Mouse (Mus musculus) heart, adult 9 months (tissue): ENCODE measurements around the gene Pprc1.

ENCODE experiments used
- DNase-seq, 2 experiments: peaks; one replicate each; pipeline ENCODE4 v3.0.0; 2022; ENCODE audit warnings: low spot score in 2 of 2

Pprc1 gene

DNA sequence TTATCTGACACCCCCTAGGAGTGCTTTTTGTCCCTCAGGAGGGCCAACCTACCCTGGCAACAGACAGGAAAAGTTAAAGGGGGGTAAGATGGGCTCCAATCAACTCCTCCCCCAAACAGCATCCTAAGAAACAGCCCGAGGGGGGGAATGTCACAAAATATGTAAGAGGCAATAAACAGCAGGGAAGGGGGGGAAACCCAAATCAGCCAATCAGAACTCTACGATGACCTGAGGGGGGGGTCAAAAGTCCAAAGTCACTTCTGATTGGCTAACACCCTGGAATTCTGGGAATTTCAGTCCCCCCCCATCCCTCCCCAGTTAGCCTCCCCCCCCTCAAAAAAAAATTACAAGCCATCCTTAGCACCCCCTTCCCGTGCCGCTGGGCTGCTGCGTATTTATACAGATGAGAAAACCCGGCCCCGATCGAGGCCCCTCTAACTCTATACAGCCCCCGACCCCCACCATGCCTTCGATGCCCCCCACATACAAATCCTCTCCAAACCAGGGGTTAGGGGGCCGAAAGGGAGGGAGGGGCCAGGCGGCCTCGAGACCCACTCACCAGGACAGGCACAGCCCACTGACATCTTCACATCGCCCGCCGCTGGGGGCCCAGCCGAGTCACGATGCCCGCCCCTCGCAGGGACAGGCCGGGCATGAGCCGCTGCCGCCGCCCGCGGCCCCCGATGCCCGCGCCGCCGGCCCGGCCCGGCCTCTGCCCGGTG, at the start of gene Pprc1:
TSS of gene Pprc1 (plus strand) at position 616 of the 722 bp plus-strand sequence.
- peak; percentile 67 to 81 for DNase-seq

DNA sequence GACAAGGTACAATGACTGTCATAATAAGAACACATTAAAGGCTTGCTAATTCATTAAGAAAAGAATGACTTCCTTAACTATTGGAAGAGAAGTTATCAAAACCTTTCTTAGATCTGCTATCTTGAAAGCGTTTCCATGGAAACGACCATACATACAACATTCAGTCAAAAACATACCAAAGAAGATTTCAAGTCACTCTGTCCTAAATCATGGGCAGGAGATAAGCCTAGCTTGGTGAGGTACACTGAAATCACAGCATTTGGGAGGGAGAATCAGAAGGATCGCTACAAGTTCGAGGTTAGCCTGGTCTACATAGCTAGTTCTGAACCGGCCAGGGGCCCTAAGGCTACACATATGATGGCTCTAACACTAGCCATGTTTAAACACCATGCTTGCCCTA, 47.3 kb upstream of the Pprc1 start:
- no peak for DNase-seq

DNA sequence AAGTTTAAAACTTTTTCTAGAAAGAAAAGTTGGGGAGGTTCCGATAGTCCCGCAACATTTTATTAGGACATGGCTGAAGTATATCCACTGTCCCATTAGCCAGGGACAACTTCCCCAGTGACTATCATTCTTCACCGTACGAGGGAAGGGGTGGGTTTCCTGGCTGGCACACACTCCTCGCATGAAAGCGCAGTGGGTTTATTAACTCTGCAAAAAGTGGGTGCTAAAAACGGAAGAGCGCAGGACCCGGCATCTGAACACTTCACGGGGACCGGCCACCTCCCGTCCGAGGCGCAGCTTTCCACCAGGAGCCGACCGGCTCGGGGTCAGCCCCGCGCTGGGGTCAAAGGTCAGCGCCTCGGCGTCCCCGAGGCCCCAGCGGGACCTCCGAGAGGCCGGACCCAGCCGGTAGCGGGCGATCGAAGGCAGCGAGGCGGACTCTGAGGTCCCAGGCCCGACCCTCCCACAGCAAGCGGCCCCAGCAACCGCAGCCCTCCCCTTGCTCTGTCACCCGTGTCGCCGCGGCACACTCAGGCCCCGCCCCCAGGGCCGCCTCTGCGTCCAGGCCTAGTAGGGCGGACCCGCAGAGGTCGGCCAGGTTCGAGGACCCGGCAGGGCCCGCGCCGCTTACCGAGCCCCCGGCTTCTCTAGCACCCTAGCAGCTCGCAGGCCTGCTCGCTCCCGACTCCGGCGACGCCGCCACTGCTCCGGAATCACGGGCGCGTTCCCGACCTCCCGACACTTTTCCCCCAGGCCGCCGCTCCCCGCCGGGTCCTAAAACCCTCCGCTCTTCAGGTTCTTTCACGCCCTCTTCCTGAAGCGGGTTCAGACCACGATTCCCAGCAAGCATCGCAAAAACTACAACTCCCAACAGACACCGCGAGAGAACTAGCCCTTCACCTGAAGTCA, 46.6 kb upstream of the Pprc1 start, which contains the start of gene Armh3:
TSS of gene Armh3 (minus strand) at position 704 of the 909 bp plus-strand sequence.
- peak; percentile 90 to 93 for DNase-seq

DNA sequence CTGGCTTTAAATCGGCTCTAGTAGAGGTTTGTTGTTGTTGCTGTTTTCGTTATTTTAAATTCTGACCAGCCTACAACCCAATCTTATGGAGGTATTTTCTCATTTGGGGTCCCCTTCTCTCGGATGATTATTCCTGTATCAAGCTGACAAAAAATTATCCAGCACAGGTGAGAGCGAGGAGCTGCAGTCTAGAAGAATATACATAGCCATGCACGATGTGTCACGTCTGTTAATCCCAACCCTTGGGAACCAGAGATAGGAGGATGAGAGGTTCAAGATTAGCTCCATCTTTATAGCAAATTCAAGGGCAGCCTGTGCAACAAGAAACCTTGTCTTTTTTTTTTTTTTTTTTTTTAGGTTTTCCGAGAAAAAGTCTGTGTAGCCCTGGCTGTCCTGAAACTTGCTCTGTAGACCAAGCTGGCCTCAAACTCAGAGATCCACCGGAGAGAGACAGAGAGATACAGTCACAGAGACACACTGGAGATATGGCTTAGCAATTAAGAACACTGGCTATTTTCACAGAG, 45.9 kb upstream of the Pprc1 start:
- DNase-seq = no peak

DNA sequence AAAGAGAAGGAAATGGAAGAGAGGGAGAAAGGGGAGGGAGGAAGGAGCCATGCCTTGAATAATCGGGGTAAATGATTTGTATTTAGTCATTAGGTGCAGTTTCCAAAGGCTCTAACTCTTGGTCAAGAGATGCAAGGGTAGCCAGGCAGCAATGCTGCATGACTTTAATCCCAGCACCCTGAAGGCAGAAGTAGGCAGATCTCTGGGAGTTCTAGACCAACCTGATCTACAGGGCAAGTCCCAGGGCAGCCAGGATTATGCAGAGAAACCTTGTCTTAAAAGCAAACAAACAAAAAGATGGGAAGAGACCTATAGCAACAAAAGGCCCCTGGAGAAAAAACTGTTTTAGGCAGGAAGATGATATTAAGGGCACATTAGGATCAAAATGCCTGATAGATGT, 45.3 kb upstream of the Pprc1 start:
- no peak for DNase-seq

GRCm38 (mm10) chr19:46002279-46002678, 42.4 kb upstream of the Pprc1 start:
- no peak for DNase-seq

DNA sequence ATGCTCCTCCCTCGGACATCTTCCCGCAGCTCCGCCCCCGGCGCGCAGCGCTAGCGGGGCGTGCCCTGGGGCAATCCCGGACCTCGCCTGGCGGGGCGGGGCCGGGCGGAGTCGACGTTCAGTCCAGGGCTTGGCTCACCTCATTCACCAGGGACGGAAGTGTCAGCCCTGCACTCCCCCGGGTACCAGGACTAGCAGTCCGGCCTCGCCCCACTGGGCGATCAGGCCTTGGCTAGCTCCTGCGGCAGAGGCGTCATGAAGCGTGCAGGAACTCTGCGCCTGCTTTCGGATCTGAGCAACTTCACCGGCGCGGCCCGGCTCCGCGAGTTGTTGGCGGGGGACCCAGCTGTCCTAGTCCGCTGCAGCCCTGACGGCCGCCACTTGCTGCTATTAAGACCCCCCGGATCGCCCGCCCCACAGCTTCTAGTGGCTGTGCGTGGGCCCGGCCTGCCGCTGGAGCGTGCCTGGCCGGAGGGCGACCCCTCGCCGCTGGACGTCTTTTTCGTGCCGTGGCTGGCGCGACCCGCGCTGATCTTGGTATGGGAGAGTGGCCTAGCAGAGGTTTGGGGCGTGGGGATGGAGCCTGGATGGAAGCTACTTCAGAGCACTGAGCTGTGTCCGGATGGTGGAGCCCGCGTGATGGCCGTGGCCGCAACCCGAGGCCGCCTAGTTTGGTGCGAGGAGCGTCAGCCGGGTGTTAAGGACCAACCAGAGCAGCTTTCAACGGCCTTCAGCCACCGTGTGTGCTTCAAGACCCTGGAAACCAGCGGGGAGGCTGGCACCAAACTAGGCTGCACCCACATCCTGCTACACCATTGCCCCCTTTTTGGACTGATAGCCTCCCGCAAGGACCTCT, 41.1 kb upstream of the Pprc1 start, which contains the start of gene Hps6:
TSS of gene Hps6 (plus strand) at position 138 of the 856 bp plus-strand sequence.
- peak; percentile 93 to 94 for DNase-seq

- DNase-seq = no peak
Observed at GRCm38 (mm10) chr19:46004814-46005466, 39.7 kb upstream of the Pprc1 start.

GRCm38 (mm10) chr19:46005680-46006079, 39.0 kb upstream of the Pprc1 start:
- no peak for DNase-seq

DNA sequence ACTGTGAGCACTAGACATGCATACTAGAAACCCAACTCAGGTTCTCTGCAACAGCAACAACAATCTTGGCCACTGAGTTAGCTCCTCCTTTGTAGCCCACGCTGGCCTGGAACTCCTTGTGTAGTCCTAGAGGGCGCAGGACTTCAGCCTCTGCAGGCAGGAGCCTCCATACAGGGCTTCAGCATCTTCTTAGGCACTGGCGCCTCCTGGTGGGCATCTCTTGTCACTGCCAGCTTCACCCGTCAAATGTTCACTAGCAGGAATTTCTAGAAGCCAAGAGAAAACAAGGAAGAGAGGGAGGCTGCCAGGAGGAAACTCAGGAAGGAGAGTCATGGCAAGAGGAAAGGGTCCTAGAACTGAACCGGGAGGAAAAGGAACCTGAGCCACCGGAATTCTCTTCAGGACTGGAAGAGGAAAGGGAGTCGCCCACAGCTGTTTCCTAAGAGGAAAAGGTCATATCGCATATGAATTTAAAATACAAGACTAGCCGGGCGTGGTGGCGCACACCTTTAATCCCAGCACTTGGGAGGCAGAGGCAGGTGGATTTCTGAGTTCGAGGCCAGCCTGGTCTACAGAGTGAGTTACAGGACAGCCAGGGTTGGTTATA, 30.0 kb upstream of the Pprc1 start:
- DNase-seq = peak; percentile 83 to 89

DNA sequence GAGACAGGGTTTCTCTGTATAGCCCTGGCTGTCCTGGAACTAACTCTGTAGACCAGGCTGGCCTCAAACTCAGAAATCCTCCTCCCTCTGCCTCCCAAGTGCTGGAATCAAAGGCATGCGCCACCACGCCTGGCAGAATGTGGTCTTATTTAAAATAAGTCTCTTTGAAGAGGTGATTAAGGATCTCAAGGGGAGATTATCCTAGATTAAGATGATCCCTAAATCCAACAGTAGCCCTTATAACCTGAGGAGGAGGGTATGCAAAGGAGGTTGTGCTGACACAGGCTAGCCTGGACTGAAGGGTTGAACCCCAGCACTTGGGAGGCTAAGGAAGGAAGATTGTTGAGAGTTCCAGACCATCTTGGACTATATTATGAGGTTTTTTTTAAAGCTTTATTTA, 28.7 kb upstream of the Pprc1 start:
- DNase-seq = no peak

DNA sequence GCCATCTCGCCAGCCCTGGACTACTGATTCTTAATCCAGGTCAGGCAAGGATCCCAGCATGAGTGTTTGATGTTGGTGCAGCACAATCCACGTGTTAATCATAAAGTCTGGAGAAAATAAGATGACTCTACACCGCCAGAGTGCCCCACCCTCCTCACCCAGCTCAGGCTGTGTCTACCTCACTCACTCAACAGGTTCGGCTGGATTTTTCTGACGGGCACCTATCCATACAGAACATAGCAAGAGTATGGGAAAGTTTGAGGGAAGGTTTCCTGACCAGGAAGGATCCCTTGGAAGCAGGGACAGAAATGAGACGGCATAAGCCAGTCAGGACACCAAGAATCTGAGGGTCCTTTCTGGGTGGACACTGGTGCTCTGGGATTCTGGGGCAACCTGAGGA, 19.7 kb upstream of the Pprc1 start:
- DNase-seq = no peak

DNA sequence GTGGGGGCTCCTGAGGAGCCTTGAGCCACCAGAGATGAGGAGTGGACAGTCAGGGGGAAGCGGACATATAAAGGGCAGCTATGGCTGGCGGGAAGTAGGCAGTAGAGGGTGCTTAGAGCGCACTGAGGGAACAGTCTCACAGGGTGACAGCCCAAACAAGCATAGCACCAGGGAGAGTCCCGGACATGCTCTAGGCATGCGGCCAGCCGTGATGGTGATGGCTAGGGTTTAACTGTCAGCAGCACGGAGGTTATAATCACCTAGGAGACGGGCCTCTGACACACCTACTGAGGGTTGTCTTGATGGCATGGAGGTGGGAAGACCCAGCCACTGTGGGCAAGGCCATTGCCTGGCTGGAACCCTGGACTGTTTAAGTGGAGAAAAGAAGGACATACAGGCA, 18.1 kb upstream of the Pprc1 start:
- no peak for DNase-seq

DNA sequence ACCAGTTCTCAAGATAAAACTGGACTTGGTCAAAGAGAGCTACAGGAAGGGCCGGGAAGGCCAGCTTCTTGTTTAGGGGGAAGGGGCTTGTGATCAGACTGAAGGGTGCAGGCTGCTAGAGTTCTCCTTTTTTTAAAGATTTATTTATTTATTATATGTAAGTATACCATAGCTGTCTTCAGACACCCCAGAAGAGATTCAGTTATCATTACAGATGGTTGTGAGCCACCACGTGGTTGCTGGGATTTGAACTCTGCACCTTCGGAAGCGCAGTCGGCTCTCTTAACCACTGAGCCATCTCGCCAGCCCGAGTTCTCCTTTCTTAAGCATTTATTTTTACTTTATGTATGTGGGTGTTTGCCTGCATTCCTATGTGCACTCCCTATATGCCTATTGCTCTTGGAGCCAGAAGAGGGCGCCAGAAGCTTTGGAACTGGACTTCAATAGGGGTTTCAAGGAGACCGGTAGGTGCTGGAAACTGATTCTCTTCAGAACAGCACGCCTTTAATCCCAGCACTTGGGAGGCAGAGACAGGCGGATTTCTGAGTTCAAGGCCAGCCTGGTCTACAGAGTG, 15.9 kb upstream of the Pprc1 start:
- no peak for DNase-seq

- no peak for DNase-seq
Observed at GRCm38 (mm10) chr19:46029652-46030051, 15.0 kb upstream of the Pprc1 start.

DNA sequence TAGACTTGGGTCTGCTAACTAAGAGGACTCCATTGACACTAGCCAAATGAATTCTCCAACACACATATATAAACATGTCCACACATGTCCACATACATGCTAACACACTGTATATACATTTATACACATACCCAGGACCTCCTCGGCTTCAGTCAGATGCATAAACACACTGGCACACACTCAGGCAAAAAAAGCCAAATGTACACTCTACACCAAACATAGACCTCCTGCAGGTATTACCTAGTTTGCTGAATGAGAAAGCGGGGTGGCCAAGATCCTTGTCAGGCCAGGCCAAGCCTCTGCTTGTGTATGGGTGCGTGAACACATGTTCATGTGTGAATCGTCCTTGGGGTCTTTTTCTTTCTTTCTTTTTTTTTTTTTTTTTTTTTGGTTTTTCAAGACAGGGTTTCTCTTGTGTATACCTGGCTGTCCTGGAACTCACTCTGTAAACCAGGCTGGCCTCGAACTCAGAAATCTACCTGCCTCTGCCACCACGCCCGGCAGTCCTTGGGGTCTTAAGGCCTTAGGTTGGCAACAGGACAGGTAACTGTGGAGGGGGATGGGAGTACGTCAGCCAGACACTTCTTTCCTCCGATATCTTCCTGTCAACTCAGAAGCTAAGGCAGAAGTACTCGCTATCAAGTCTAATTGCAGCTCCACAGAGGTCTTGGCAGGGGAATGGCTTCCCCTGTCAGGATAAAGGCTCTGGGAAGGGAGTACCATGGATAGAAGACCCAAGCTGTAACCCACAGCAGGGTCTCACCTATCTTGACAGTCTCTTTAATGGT, 14.3 kb upstream of the Pprc1 start:
- no peak for DNase-seq

DNA sequence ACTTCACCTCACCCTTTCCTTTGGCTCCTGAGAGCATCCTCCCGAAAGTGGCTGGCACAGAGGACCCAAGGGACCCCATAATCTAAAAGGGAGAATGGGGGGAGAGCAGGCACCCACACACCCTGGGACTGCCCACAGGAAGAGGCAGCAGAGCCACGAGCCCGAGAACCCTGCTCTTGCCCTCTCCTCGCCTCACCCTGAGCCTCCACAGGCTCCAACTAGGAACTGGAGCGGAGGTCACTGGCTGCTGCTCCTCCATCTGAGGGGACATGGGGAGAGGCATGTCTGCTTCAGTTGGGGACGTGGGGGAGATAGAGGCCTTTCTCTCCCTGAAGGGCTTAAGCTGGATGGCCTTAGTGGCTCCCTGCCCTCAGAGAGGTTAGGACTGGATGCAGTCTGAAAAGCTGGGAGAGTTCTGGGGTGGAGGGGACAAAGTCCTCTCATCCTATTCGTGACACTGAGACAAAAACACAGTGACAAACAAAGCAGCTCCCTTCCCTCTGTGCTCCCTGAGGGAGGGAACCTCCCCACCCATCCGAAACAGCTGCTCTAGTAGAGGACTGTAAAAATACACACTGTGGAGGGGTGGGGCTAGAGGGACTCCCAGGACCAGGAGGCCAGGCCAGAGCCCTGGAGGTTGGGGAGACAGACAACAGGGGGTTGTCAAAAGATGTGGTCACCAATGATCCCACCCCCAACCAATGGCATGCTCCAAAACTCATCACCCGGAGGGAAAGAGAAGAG, 12.8 kb upstream of the Pprc1 start:
- DNase-seq = no peak

- no peak for DNase-seq
Observed at GRCm38 (mm10) chr19:46032731-46033510, 11.8 kb upstream of the Pprc1 start.
